Mouse (Mus musculus) megakaryocyte, embryonic 14.5 days (primary cell): Measurements from ENCODE around the gene Arl6ip1.

Experiments
- FLI1 ChIP-seq: IDR thresholded peaks from 2 replicates; pipeline ENCODE4 v1.6.1; 2012; ENCODE audit warnings: low read length, inconsistent platforms, mixed read lengths
- GATA1 ChIP-seq: IDR thresholded peaks from 3 replicates; pipeline ENCODE4 v1.6.1; 2012; ENCODE audit warnings: mixed read lengths, low read length, inconsistent platforms, borderline replicate concordance

DNA sequence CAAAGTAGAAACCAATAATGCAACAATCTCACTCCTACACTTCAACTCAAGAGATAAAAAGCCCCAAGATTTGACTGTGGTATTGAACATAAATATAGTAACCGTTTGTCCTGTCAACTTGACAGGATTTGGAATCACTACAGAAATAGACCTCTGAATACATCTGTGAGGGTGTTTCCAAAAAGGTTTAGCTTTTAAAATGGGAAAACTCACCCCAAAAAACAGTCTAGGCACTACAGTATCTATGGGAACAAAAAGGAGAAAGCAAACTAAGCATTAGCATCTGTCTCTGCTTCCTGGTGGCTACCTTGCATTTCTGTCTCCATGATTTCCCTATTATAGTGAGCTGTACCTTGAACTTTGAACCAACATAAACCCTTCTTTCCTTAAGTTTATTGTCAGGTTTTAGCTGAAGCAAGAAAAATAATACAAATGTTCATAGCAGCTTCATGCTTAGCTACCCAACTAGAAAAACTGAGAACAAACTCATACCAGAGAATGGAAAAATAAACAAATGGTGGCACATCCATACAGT is 46.4 kb upstream of the Arl6ip1 start:
- no peak for TF ChIP-seq GATA1
- TF ChIP-seq FLI1, result no peak
